Mouse (Mus musculus) limb, embryonic 13.5 days (tissue): Measurements from ENCODE around the gene Panx1. TPM values are rescaled to one million over a fixed set of nuclear protein-coding genes. Genes with fewer than 3 reads are reported as not detected.
A peak's percentile ranks its signal among the peaks of the same experiment; 100 is the strongest.

Experiments used
- ATAC-seq: fragments of 200-750 bp; cut with Nextera tagmentation; 2 replicates; pipeline ENCODE4 v1.8.0; 2017; ENCODE audit warnings: low read depth, moderate number of reproducible peaks, moderate TSS enrichment; ENCODE audit not compliant: low FRiP score
- H3K27ac ChIP-seq: fragments of 300-500 bp; sonication (generic); 2 replicates; pipeline ENCODE4 v1.5.1; 2015; ENCODE audit warnings: inconsistent platforms, mild to moderate bottlenecking, moderate library complexity
- H3K27me3 ChIP-seq: fragments of 300-500 bp; sonication (generic); 2 replicates; pipeline ENCODE4 v1.6.1; 2015; ENCODE audit warnings: mild to moderate bottlenecking, inconsistent platforms
- H3K36me3 ChIP-seq: fragments of 300-500 bp; sonication (generic); 2 replicates; pipeline ENCODE4 v1.6.1; 2015; ENCODE audit warnings: inconsistent platforms, mild to moderate bottlenecking, moderate library complexity
- H3K4me1 ChIP-seq: fragments of 300-500 bp; sonication (generic); 2 replicates; pipeline ENCODE4 v1.6.1; 2015; ENCODE audit warnings: inconsistent platforms
- H3K4me2 ChIP-seq: fragments of 300-500 bp; sonication (generic); replicated peaks from 2 replicates; pipeline ENCODE4 v1.6.1; 2015; ENCODE audit warnings: inconsistent platforms, mild to moderate bottlenecking, moderate library complexity
- H3K4me3 ChIP-seq: fragments of 300-500 bp; sonication (generic); 2 replicates; pipeline ENCODE4 v1.5.1; 2015; ENCODE audit warnings: moderate library complexity, mild to moderate bottlenecking, inconsistent platforms
- H3K9ac ChIP-seq: fragments of 300-500 bp; sonication (generic); 2 replicates; pipeline ENCODE4 v1.6.1; 2015; ENCODE audit warnings: mild to moderate bottlenecking, inconsistent platforms
- H3K9me3 ChIP-seq: fragments of 300-500 bp; sonication (generic); 2 replicates; pipeline ENCODE4 v1.6.1; 2016; ENCODE audit warnings: inconsistent platforms
- WGBS: fragments of 180-500 bp; shearing (Covaris S2); methylation state at CpG from one replicate; pipeline ENCODE4 v1.1.7; 2015; 5-methylcytosine and 5-hydroxymethylcytosine counted together
- polyA plus RNA-seq: library from polyadenylated mRNA; unstranded; fragments of >200 nt; fragmentation: Nextera tagmentation; extraction: Ambion mirVana; gene quantifications from 2 replicates; pipeline ENCODE4 v1.2.1, GENCODE M21; 2015

Gene Panx1
- polyA plus RNA-seq, 1 experiment from 2014 or later, result 49.8 TPM

DNA sequence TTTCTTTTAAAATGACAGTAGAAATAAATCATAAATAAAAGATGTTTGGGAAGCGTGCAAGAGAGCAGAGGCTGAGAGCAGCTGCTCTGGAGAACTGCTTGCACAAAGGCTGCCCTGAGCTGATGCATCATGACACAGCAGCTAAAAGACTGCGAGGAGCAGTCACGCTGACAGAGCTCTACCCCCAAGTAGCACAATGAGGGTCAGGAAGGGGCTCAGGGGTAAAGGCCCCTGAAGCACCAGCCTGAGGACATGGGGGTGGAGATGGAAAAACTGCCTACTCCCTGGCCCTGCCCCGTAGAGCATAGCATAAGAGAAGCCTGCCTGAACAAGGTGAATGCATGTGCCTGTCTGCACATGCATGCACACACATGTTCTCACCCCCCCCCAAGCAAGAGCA, 8.5 kb downstream of the Panx1 start:
- Histone ChIP-seq H3K27ac (no peak overlapping the region), H3K4me3 (no peak overlapping the region), H3K9me3 (no peaks in the 10 kb centered on the region), H3K27me3 (no peaks in the 10 kb centered on the region), H3K36me3 (peaks cover 9% of the 10 kb centered on the region), H3K4me1 (peaks cover 3% of the 10 kb centered on the region), H3K9ac (no peak overlapping the region), H3K4me2 (no peak overlapping the region)
- 69% methylated on average over 4 of the region's 4 CpGs for WGBS
- no peak for ATAC-seq

DNA sequence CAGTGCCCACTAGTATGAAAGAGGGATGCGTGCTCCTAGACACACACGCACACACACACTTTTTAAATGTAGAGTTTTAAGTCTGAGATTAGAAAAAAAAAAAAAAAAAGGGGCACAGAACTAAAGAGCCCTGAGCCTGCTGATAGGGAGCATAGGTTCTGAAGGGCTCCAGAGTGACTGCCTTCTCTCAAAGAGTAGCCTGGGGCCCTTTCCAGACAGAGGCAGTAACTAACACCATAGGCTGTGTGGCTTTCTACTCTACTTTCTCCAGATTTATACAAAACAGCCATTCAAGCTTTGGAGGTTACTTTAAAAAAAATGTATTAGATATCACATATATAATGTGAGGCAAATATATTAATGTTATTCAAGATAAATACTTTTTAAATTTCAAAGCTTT, 8.9 kb downstream of the Panx1 start:
- no peak overlapping the region for H3K4me2 ChIP-seq
- no peaks in the 10 kb centered on the region for H3K9me3 ChIP-seq
- H3K4me3 ChIP-seq, result no peak overlapping the region
- H3K27ac ChIP-seq, result no peak overlapping the region
- H3K27me3 ChIP-seq, result no peaks in the 10 kb centered on the region
- ATAC-seq, result no peak
- WGBS, result 93% methylated on average over 2 of the region's 2 CpGs
- peaks cover 9% of the 10 kb centered on the region for H3K36me3 ChIP-seq
- H3K9ac ChIP-seq, result no peak overlapping the region
- H3K4me1 ChIP-seq, result peaks cover 3% of the 10 kb centered on the region

- no peaks in the 10 kb centered on the region for H3K9me3 ChIP-seq
- H3K4me3 ChIP-seq, result no peak overlapping the region
- H3K4me1 ChIP-seq, result peaks cover 3% of the 10 kb centered on the region
- H3K27me3 ChIP-seq, result no peaks in the 10 kb centered on the region
- no peak overlapping the region for H3K27ac ChIP-seq
- H3K36me3 ChIP-seq, result peaks cover 9% of the 10 kb centered on the region; the same call in 1 of the 2 replicates
- WGBS, result 92% methylated on average over 7 of the region's 7 CpGs
- H3K9ac ChIP-seq, result no peak overlapping the region
- no peak overlapping the region for H3K4me2 ChIP-seq
- ATAC-seq, result no peak
Observed at GRCm38 (mm10) chr9:15035979-15036378, 9.3 kb downstream of the Panx1 start.

DNA sequence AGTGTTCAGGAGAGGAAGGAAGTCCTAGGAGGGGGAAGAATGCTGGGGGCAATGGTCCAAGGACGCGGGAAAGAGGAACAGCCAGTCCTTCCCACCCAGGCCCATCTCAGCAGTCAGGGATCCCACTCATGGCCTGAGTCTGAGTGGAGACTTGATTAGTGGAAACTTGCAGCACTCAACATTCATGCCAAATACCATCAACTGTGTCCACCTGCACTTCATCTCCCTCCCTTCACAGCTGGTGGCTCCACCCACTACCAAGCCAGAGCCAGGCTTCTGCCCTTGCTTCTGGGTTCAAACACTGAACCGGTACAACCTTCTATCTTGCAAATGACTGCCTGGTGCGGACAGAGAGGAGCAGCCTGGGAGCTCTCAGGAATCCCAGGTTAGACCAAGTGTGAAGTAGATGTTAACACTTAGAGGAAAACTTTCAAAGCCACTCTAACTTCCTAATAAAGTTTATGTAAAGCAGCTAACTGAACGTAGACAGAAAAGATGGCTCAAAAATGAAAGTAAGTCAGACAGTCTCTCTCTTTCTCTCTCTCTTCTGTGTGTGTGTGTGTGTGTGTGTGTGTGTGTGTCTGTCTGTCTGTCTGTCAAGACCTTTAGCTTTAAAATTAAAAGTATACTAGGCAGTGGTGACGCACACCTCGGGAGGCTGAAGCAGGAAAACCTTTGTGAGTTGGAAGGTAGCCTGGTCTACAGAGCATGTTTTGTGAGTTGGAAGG, 10.6 kb downstream of the Panx1 start:
- no peaks in the 10 kb centered on the region for H3K9me3 ChIP-seq

GRCm38 (mm10) chr9:15033568-15034160, 11.6 kb downstream of the Panx1 start:
- Histone ChIP-seq H3K27me3 (no peaks in the 10 kb centered on the region), H3K9ac (no peak overlapping the region), H3K4me2 (no peak overlapping the region), H3K27ac (no peak overlapping the region), H3K4me3 (no peak overlapping the region), H3K36me3 (peaks cover 9% of the 10 kb centered on the region; the same call in 1 of the 2 replicates), H3K9me3 (no peaks in the 10 kb centered on the region), H3K4me1 (peaks cover 3% of the 10 kb centered on the region)
- 69% methylated on average over 5 of the region's 5 CpGs for WGBS
- ATAC-seq, result no peak

More for the DNA sequence above, 10.6 kb downstream of the Panx1 start:
- no peak overlapping the region for H3K4me2 ChIP-seq
- WGBS, result 84% methylated on average over 7 of the region's 7 CpGs
- H3K27me3 ChIP-seq, result no peaks in the 10 kb centered on the region
- H3K27ac ChIP-seq, result no peak overlapping the region
- no peak for ATAC-seq
- H3K9ac ChIP-seq, result no peak overlapping the region
- H3K36me3 ChIP-seq, result peaks cover 9% of the 10 kb centered on the region; the same call in 1 of the 2 replicates
- H3K4me3 ChIP-seq, result no peak overlapping the region
- peaks cover 3% of the 10 kb centered on the region for H3K4me1 ChIP-seq

GRCm38 (mm10) chr9:15032797-15033196, 12.5 kb downstream of the Panx1 start:
- H3K27me3 ChIP-seq, result no peaks in the 10 kb centered on the region
- 89% methylated on average over 4 of the region's 4 CpGs for WGBS
- H3K36me3 ChIP-seq, result peaks cover 9% of the 10 kb centered on the region; the same call in 1 of the 2 replicates
- no peak overlapping the region for H3K9ac ChIP-seq
- no peak overlapping the region for H3K4me2 ChIP-seq
- ATAC-seq, result no peak
- no peak overlapping the region for H3K4me3 ChIP-seq
- H3K27ac ChIP-seq, result no peak overlapping the region
- H3K4me1 ChIP-seq, result peaks cover 3% of the 10 kb centered on the region
- no peaks in the 10 kb centered on the region for H3K9me3 ChIP-seq

DNA sequence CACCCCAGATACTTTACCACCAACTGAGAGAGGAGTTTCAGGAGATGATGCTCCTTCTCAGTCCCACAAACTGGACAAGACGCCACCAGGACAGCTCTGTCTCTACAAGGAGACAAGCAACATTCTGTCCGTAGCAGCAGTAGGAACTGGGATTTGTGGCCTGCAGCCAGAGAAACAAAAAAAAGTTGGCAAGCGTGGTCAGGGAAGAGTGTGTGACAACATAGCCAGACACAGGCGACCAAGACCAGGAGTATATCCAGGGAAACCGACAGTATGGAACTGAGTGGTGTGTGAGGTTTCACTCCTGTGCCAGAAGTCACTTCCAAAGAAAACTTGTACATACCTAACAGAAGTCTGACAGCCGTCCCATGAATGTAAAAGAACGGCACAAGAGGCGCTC, 14.5 kb downstream of the Panx1 start:
- 79% methylated on average over 8 of the region's 8 CpGs for WGBS

GRCm38 (mm10) chr9:15029025-15029727, 16.1 kb downstream of the Panx1 start:
- no peak overlapping the region for H3K9ac ChIP-seq
- no peak overlapping the region for H3K4me2 ChIP-seq
- H3K36me3 ChIP-seq, result peaks cover 24% of the 10 kb centered on the region
- WGBS, result 60% methylated on average over 5 of the region's 5 CpGs
- H3K4me3 ChIP-seq, result no peak overlapping the region
- no peaks in the 10 kb centered on the region for H3K9me3 ChIP-seq
- no peaks in the 10 kb centered on the region for H3K4me1 ChIP-seq
- ATAC-seq, result 0 out of 2 replicates have a peak, but pooled peaks have one; percentile 48
- H3K27me3 ChIP-seq, result no peaks in the 10 kb centered on the region
- no peak overlapping the region for H3K27ac ChIP-seq

More for the DNA sequence above, 14.5 kb downstream of the Panx1 start:
- no peaks in the 10 kb centered on the region for H3K9me3 ChIP-seq
- H3K4me2 ChIP-seq, result no peak overlapping the region
- H3K27me3 ChIP-seq, result no peaks in the 10 kb centered on the region
- H3K27ac ChIP-seq, result no peak overlapping the region
- H3K4me1 ChIP-seq, result no peaks in the 10 kb centered on the region
- H3K4me3 ChIP-seq, result no peak overlapping the region
- H3K9ac ChIP-seq, result no peak overlapping the region
- H3K36me3 ChIP-seq, result peaks cover 24% of the 10 kb centered on the region
- no peak for ATAC-seq

- H3K4me3 ChIP-seq, result no peak overlapping the region
- no peak overlapping the region for H3K9ac ChIP-seq
- peaks cover 21% of the 10 kb centered on the region for H3K36me3 ChIP-seq
- H3K9me3 ChIP-seq, result no peaks in the 10 kb centered on the region
- 72% methylated on average over 3 of the region's 3 CpGs for WGBS
- no peak overlapping the region for H3K27ac ChIP-seq
- H3K27me3 ChIP-seq, result no peaks in the 10 kb centered on the region
- no peaks in the 10 kb centered on the region for H3K4me1 ChIP-seq
- ATAC-seq, result no peak
- no peak overlapping the region for H3K4me2 ChIP-seq
Observed at GRCm38 (mm10) chr9:15027725-15028124, 17.6 kb downstream of the Panx1 start.

DNA sequence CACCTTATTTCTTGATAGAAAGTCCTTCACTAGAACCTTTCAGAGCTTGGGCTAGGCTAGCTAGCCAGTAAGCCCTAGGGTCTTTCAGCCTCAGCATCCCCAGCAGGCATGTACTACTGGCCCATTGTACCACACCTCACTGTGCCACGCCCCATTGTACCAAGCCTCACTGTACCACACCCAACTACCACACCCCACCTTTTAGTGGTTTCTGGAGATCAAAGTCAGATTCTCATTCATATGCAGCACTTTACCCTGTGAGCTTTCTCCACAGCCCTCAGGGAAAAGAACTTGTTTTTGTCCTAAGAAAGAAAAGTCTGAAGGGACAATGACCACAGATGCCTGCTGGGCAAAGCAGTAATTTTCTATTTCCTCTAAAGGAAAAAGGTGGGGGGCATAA, 22.2 kb downstream of the Panx1 start:
- H3K4me2 ChIP-seq, result no peak overlapping the region
- 83% methylated on average over 1 of the region's 1 CpGs for WGBS
- no peaks in the 10 kb centered on the region for H3K27me3 ChIP-seq
- H3K4me1 ChIP-seq, result no peaks in the 10 kb centered on the region
- no peak overlapping the region for H3K27ac ChIP-seq
- ATAC-seq, result no peak
- no peaks in the 10 kb centered on the region for H3K9me3 ChIP-seq
- no peak overlapping the region for H3K4me3 ChIP-seq
- H3K9ac ChIP-seq, result no peak overlapping the region
- H3K36me3 ChIP-seq, result peaks cover 43% of the 10 kb centered on the region

DNA sequence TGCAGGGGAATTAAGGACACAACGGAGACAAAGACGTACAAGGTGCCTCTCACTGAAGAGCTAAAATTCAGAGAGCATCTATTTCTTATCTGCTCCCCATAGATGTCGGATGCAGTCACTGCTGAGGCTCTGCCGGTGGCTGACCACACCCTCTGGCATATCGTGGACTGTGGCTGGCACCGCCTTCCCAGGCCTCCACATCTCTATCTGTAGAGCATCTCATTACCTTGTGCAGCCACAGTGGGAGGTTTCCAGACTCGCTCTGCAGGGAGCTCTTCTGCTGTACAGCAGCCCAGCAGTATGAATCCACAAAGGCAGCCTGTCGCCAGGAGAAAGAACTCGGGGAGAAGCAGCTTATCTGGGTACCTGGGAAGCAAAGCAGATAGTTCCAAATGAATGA, 24.1 kb downstream of the Panx1 start:
- ATAC-seq, result no peak
- H3K4me1 ChIP-seq, result no peaks in the 10 kb centered on the region
- no peak overlapping the region for H3K4me2 ChIP-seq
- peaks cover 40% of the 10 kb centered on the region for H3K36me3 ChIP-seq
- H3K27ac ChIP-seq, result no peak overlapping the region
- no peaks in the 10 kb centered on the region for H3K9me3 ChIP-seq
- H3K9ac ChIP-seq, result no peak overlapping the region
- no peaks in the 10 kb centered on the region for H3K27me3 ChIP-seq
- 88% methylated on average over 9 of the region's 9 CpGs for WGBS
- H3K4me3 ChIP-seq, result no peak overlapping the region

DNA sequence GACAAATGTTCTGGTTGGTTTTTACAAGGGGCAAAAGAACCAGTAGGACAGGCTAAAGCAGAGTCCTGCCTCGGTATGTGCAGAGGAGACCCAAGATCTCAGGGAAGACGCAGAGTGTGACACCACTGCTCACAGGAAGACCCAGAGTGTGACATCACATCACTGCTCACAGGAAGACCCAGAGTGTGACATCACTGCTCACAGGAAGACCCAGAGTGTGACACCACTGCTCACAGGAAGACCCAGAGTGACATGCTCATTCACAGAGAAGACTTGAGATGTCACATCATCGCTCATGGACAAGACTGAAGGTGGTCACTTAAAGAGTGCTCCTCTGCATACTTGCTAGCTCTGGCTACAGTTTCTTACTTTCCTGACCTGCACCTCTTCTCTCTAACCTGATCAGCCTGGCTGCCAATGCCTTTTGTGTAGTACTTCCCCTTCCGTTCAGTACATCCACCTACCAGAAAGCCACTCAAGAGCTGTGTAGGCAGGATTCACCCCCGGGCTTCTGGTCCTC, 24.7 kb downstream of the Panx1 start:
- WGBS, result 89% methylated on average over 5 of the region's 5 CpGs
- no peaks in the 10 kb centered on the region for H3K4me1 ChIP-seq
- no peaks in the 10 kb centered on the region for H3K27me3 ChIP-seq
- no peak overlapping the region for H3K4me2 ChIP-seq
- no peak overlapping the region for H3K9ac ChIP-seq
- H3K9me3 ChIP-seq, result no peaks in the 10 kb centered on the region
- no peak overlapping the region for H3K27ac ChIP-seq
- no peak overlapping the region for H3K4me3 ChIP-seq
- no peak for ATAC-seq
- H3K36me3 ChIP-seq, result peaks cover 37% of the 10 kb centered on the region
